16 mouse cellular contexts compared by ENCODE assay signal in the genomic region with DNA sequence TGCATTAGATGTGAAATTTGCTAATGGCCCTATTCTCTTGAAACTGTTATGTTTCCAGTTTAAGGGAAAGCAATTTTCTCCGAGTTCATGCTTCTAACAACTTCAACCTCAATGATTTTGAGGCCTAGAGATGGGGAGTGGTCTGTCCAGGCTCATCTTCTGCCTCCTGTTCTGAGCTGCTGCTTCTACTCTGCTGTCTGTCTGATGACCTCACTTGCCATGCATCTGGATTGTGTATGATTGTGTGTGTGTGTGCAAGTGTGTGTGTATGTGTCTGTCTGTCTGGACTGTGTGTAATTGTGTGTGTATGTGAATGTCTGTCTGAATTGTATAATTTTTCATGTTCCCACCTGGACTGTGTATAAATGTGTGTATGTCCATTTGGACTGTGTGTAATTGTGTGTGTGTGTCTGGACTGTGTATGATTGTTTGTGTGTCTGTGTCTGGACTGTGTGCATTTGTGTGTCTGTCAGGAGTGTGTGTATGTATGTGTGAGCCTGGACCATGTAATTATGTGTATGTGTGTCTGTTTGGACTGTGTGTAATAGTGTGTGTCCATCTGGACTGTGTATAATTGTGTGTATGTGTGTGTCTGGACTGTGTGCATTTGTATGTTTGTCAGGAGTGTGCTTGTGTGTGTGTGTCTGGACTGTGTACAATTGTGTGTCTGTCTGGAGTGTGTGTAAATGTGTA. TPM values are rescaled to one million over a fixed set of nuclear protein-coding genes. Genes with fewer than 3 reads are reported as not detected.
DNase-seq lines count a peak whose midpoint lies in the region; ATAC-seq lines count a peak whose summit lies in the region.
"Had no signal": no experiment of that assay in that cellular context is flagged by ENCODE, and none has a peak within 500 bp of the region (broad histone marks: within the 10 kb centered on the region; RNA-seq: fewer than 3 reads in every experiment).

No protein-coding gene starts in this region.

- peaks cover 3% of the 10 kb centered on the region; the same call in 1 of the 2 replicates for H3K36me3 ChIP-seq in hindbrain, embryonic 15.5 days
- 0 out of 2 replicates have a peak, but pooled peaks cover 6% of the 10 kb centered on the region for H3K36me3 ChIP-seq in hindbrain, embryonic 12.5 days
- no peaks in the 10 kb centered on the region for H3K36me3 ChIP-seq in liver, embryonic 15.5 days (replicated peaks)

- peak; percentile 11 for DNase-seq in testis, postnatal 10 days (ENCODE audit: low spot score)
- DNase-seq in testis, postnatal 14 days (ENCODE audit: low spot score): no peak
- no peak for DNase-seq in cerebellum, adult 9-11 months
- DNase-seq in left cerebral cortex, postnatal 25 days (ENCODE audit: low spot score in 2 of 2): no peak
- DNase-seq in layer of hippocampus, adult 9-10 months (ENCODE audit: low spot score): no peak
- DNase-seq: adrenal gland, adult 2 months; heart, adult 2 months; heart, postnatal 36 days; kidney, postnatal 4 days; right cerebral cortex, postnatal 4 days; thymus, adult 18-20 months had no signal

- no peaks in the 10 kb centered on the region for H3K9me3 ChIP-seq in hindbrain, embryonic 15.5 days
- H3K9me3 ChIP-seq in hindbrain, embryonic 12.5 days (replicated peaks): no peaks in the 10 kb centered on the region
- no peaks in the 10 kb centered on the region for H3K9me3 ChIP-seq in liver, embryonic 15.5 days (replicated peaks)

- H3K27ac ChIP-seq in hindbrain, embryonic 15.5 days (replicated peaks): no peak overlapping the region
- no peak overlapping the region for H3K27ac ChIP-seq in hindbrain, embryonic 12.5 days
- no peak overlapping the region for H3K27ac ChIP-seq in liver, embryonic 15.5 days (replicated peaks)
- H3K27ac ChIP-seq: heart, adult 2 months had no signal

- H3K4me1 ChIP-seq in hindbrain, embryonic 15.5 days (replicated peaks): peaks cover 7% of the 10 kb centered on the region; the same call in 1 of the 2 replicates
- no peaks in the 10 kb centered on the region for H3K4me1 ChIP-seq in hindbrain, embryonic 12.5 days
- peaks cover 2% of the 10 kb centered on the region; the same call in 1 of the 2 replicates for H3K4me1 ChIP-seq in liver, embryonic 15.5 days (replicated peaks)

- no peak overlapping the region for H3K9ac ChIP-seq in hindbrain, embryonic 15.5 days
- H3K9ac ChIP-seq in hindbrain, embryonic 12.5 days: no peak overlapping the region
- no peak overlapping the region for H3K9ac ChIP-seq in liver, embryonic 15.5 days

- WGBS in hindbrain, embryonic 15.5 days: 67% methylated on average over 1 of the region's 1 CpGs
- WGBS in hindbrain, embryonic 12.5 days: 72% methylated on average over 1 of the region's 1 CpGs
- 23% methylated on average over 1 of the region's 1 CpGs for WGBS in liver, embryonic 15.5 days (ENCODE audit: insufficient replicate concordance)

- H3K4me3 ChIP-seq in hindbrain, embryonic 15.5 days: no peak overlapping the region
- no peak overlapping the region for H3K4me3 ChIP-seq in hindbrain, embryonic 12.5 days
- no peak overlapping the region for H3K4me3 ChIP-seq in liver, embryonic 15.5 days (replicated peaks)
- H3K4me3 ChIP-seq: heart, adult 2 months had no signal

- no peaks in the 10 kb centered on the region for H3K27me3 ChIP-seq in hindbrain, embryonic 15.5 days
- H3K27me3 ChIP-seq in hindbrain, embryonic 12.5 days: no peaks in the 10 kb centered on the region
- H3K27me3 ChIP-seq in liver, embryonic 15.5 days: no peaks in the 10 kb centered on the region
- H3K27me3 ChIP-seq: Patski had no signal

- peak; percentile 61 for ATAC-seq in hindbrain, embryonic 15.5 days (ENCODE audit: low FRiP score, low read depth)
- no peak for ATAC-seq in hindbrain, embryonic 12.5 days (ENCODE audit: low FRiP score)
- 0 out of 2 replicates have a peak, but pooled peaks have one; percentile 15 for ATAC-seq in liver, embryonic 15.5 days (ENCODE audit: insufficient read depth)
- ATAC-seq: CD4-positive, CD25-positive, alpha-beta regulatory T cell, adult 4 months; Patski had no signal

- H3K4me2 ChIP-seq in hindbrain, embryonic 15.5 days: no peak overlapping the region
- H3K4me2 ChIP-seq in hindbrain, embryonic 12.5 days (replicated peaks): no peak overlapping the region
- no peak overlapping the region for H3K4me2 ChIP-seq in liver, embryonic 15.5 days

- intact Hi-C loops in left cerebral cortex, postnatal 25 days (cut with DNase I): loop anchor here (10.0 kb wide), 1 partner anchor 78 kb away; the partner anchor contains the start of gene Rab30

RNA-seq across cellular contexts. Expression of gene Ddias, which starts 51.5 kb away (rescaled TPM):
- 4.6 and 5.8 TPM in 2 replicates for polyA plus RNA-seq in hindbrain, embryonic 15.5 days (2015; fragmentation: Nextera tagmentation; extraction: Ambion mirVana)
- polyA plus RNA-seq in hindbrain, embryonic 12.5 days (2016; fragmentation: Nextera tagmentation; extraction: Ambion mirVana): 13.3 and 13.5 TPM in 2 replicates
- 9.2 and 9.5 TPM in 2 replicates for polyA plus RNA-seq in liver, embryonic 15.5 days (2015; fragmentation: Nextera tagmentation; extraction: Ambion mirVana)
- under 1 TPM; 0.55 to 0.87 TPM for total RNA-seq in left cerebral cortex, postnatal 25 days (2021)
- polyA plus RNA-seq: adrenal gland, adult 2 months had no signal

RNA-seq across cellular contexts. Expression of gene Prcp, which starts 51.7 kb away (rescaled TPM):
- polyA plus RNA-seq in hindbrain, embryonic 15.5 days (2015; fragmentation: Nextera tagmentation; extraction: Ambion mirVana): 21.5 and 21.7 TPM in 2 replicates
- polyA plus RNA-seq in hindbrain, embryonic 12.5 days (2016; fragmentation: Nextera tagmentation; extraction: Ambion mirVana): 23.2 and 24.7 TPM in 2 replicates
- polyA plus RNA-seq in liver, embryonic 15.5 days (2015; fragmentation: Nextera tagmentation; extraction: Ambion mirVana): 12.7 and 13.5 TPM in 2 replicates
- total RNA-seq in left cerebral cortex, postnatal 25 days (2021): 10 to 100 TPM in 1 of 2 experiments, 1 to 10 TPM in 1; 9.4 to 11.4 TPM
